Mouse (Mus musculus) embryonic facial prominence, embryonic 14.5 days (tissue): Measurements from ENCODE around the gene 4930447C04Rik. TPM values are rescaled to one million over a fixed set of nuclear protein-coding genes. Genes with fewer than 3 reads are reported as not detected.

ENCODE experiments used
- ATAC-seq: fragments of 200-750 bp; cut with Nextera tagmentation; 2 replicates; pipeline ENCODE4 v1.8.0; 2017; ENCODE audit warnings: low read depth, moderate number of reproducible peaks, moderate TSS enrichment
- DNase-seq: peaks from one replicate; pipeline ENCODE4 v3.0.0-alpha.2; 2015; ENCODE audit warnings: low spot score
- H3K27ac ChIP-seq: fragments of 300-500 bp; sonication (generic); replicated peaks from 2 replicates; pipeline ENCODE4 v1.5.1; 2014; ENCODE audit warnings: low read depth, mild to moderate bottlenecking, low read length, moderate library complexity
- H3K27me3 ChIP-seq: fragments of 300-500 bp; sonication (generic); replicated peaks from 2 replicates; pipeline ENCODE4 v1.6.1; 2014; ENCODE audit warnings: low read length; ENCODE audit not compliant: control insufficient read depth, insufficient read depth
- H3K36me3 ChIP-seq: fragments of 300-500 bp; sonication (generic); 2 replicates; pipeline ENCODE4 v1.6.1; 2014; ENCODE audit warnings: low read length, mixed read lengths; ENCODE audit not compliant: control insufficient read depth, insufficient read depth
- H3K4me1 ChIP-seq: fragments of 300-500 bp; sonication (generic); 2 replicates; pipeline ENCODE4 v1.6.1; 2014; ENCODE audit warnings: antibody characterized with exemption, low read length; ENCODE audit not compliant: control insufficient read depth, insufficient read depth
- H3K4me2 ChIP-seq: fragments of 300-500 bp; sonication (generic); 2 replicates; pipeline ENCODE4 v1.6.1; 2014; ENCODE audit warnings: low read depth, mild to moderate bottlenecking, low read length, moderate library complexity, mixed read lengths
- H3K4me3 ChIP-seq: fragments of 300-500 bp; sonication (generic); 2 replicates; pipeline ENCODE4 v1.5.1; 2014; ENCODE audit warnings: low read depth, mild to moderate bottlenecking, low read length
- H3K9ac ChIP-seq: fragments of 300-500 bp; sonication (generic); 2 replicates; pipeline ENCODE4 v1.6.1; 2014; ENCODE audit warnings: low read depth, mild to moderate bottlenecking, low read length, moderate library complexity, mixed read lengths
- H3K9me3 ChIP-seq: fragments of 300-500 bp; sonication (generic); 2 replicates; pipeline ENCODE4 v1.6.1; 2016; ENCODE audit warnings: low read length; ENCODE audit not compliant: control insufficient read depth
- WGBS: fragments of 180-500 bp; shearing (Covaris S2); extraction: QIAGEN DNeasy Blood & Tissue Kit; methylation state at CpG from one replicate; pipeline ENCODE4 v1.1.7; 2014; 5-methylcytosine and 5-hydroxymethylcytosine counted together
- polyA plus RNA-seq: library from polyadenylated mRNA; unstranded; fragments of >200 nt; fragmentation: Nextera tagmentation; extraction: Ambion mirVana; gene quantifications from 2 replicates; pipeline ENCODE4 v1.2.1, GENCODE M21; 2014

The 4930447C04Rik gene
- polyA plus RNA-seq, 1 experiment from 2014 or later = 3.6 TPM

DNA sequence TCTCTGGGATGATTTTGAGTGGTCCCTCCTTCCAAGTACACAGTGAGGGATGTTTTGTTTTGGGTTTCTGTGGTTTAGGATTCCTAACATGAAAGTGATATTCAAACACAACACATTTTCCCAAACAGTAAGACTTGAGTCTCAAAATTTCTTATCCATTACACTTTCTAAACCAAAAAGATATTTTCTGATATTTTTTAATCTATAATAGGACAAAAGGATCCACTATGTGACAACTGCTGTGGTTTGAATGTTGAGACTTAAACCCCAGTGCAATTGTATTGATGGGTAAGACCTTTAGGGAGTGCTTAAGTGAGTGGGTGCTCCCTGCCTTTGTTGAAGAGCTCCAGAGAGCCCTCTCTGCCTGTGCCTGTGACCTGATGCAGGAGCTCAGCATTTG, 6.2 kb upstream of the 4930447C04Rik start:
- H3K36me3 ChIP-seq = no peaks in the 10 kb centered on the region
- no peak overlapping the region for H3K27ac ChIP-seq
- no peak overlapping the region for H3K4me3 ChIP-seq
- H3K27me3 ChIP-seq = peaks cover 77% of the 10 kb centered on the region
- H3K4me1 ChIP-seq = 0 out of 2 replicates have a peak, but pooled peaks cover 8% of the 10 kb centered on the region
- no peak overlapping the region for H3K9ac ChIP-seq
- ATAC-seq = no peak
- H3K9me3 ChIP-seq = no peaks in the 10 kb centered on the region
- H3K4me2 ChIP-seq = no peak overlapping the region
- no peak for DNase-seq

- H3K9me3 ChIP-seq = no peaks in the 10 kb centered on the region
- H3K36me3 ChIP-seq = no peaks in the 10 kb centered on the region
- WGBS = 4% methylated on average over 6 of the region's 8 CpGs
- ATAC-seq = no peak
- no peak for DNase-seq
- 0 out of 2 replicates have a peak overlapping the region, but pooled peaks have one; percentile 39 for H3K9ac ChIP-seq
- peak overlapping the region; percentile 71 for H3K4me2 ChIP-seq
- peaks cover 83% of the 10 kb centered on the region for H3K27me3 ChIP-seq
- H3K4me1 ChIP-seq = 0 out of 2 replicates have a peak, but pooled peaks cover 8% of the 10 kb centered on the region
- peak overlapping the region; percentile 42 for H3K4me3 ChIP-seq
- H3K27ac ChIP-seq = no peak overlapping the region
Measured at GRCm38 (mm10) chr12:72946064-72946395, 5.5 kb upstream of the 4930447C04Rik start.

DNA sequence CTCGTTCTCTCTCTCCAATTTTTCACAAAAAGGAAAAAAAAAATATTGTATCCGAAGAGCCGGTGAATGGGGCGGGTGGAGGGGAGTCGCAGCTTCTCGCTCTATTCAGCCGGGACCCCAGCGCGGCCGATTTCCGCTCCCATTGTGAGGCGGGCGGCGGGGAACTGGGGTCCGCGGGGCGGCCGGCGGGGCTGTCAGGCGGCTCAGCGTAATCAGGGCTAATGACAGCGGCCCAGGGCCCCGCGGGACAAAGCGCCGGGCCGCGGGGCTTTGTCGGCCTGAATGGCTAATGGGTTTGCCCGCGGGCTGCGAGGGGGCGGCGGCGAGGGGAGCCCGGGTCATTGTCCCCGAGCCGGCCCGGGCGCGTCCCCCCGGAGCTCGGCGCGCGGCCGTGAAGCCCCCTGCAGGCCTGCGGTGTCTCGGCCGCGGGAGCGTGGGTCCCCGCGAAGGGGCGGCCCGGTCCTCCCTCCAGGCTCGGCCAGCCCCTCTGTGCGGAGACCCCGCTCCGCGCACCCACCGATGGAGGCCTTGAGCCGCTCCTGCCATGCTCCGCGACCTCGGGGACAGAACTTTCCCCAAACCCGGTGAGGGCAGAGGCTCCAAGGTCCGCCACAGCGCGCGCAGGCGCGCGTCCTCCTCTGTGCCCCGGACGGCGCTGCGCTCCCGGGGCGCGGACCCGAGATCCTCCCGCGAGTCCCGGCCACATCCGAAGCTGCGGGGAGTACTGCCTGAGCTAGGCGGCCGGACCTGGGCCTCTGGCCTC, 4.9 kb upstream of the 4930447C04Rik start:
- WGBS = under 1% methylated on average over 36 of the region's 89 CpGs
- Histone ChIP-seq H3K4me2 (peak overlapping the region; percentile 71), H3K9ac (peak overlapping the region; percentile 39; the same call in 1 of the 2 replicates), H3K27ac (no peak overlapping the region), H3K4me3 (peak overlapping the region; percentile 42), H3K4me1 (0 out of 2 replicates have a peak, but pooled peaks cover 8% of the 10 kb centered on the region), H3K36me3 (no peaks in the 10 kb centered on the region), H3K27me3 (peaks cover 86% of the 10 kb centered on the region), H3K9me3 (no peaks in the 10 kb centered on the region)
- DNase-seq (peak; percentile 50), ATAC-seq (peak; percentile 82; the same call in 1 of the 2 replicates)

DNA sequence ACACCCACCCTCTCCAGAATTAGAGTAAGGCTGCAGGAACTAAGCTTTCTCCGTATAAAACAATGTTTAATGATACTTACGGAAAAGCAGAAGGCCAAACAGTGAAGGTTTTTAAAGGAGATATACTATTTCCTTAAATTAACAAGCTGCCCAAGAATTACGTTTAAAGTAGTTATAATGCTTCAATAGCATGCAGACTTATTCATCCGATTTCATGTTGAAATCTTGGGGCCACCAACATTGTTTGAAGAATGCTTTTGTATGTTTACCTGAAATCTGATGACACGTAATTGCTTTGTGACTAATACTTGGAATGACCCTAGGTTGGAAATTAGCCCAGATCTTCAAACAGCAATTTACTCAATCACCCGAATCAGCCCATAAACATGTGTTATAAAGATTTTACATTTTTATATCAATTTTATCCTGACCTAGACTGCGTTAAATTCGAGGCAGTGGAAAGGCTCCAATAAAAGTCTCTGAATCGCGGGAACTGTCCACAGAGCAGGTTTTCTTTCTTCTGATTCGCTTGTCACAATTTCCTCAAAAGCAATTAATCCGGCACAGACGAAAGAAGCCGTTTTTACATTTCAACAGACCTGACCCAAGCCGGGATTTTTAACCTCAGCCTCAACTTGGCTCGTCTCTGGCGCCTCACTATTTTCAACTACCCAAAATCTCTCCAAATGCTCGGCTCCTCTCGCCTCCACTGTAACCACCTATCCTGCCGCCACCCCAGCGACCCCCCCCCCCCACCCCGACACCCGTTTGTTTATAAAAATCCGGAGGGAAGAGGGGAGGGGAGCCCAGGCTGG, 4.0 kb upstream of the 4930447C04Rik start:
- Histone ChIP-seq H3K4me1 (peaks cover 12% of the 10 kb centered on the region; the same call in 1 of the 2 replicates), H3K27me3 (peaks cover 88% of the 10 kb centered on the region), H3K27ac (no peak overlapping the region), H3K9me3 (no peaks in the 10 kb centered on the region), H3K36me3 (no peaks in the 10 kb centered on the region), H3K4me3 (peak overlapping the region; percentile 42), H3K9ac (no peak overlapping the region), H3K4me2 (peak overlapping the region; percentile 71)
- DNase-seq (no peak), ATAC-seq (no peak)
- under 1% methylated on average over 24 of the region's 24 CpGs for WGBS

DNA sequence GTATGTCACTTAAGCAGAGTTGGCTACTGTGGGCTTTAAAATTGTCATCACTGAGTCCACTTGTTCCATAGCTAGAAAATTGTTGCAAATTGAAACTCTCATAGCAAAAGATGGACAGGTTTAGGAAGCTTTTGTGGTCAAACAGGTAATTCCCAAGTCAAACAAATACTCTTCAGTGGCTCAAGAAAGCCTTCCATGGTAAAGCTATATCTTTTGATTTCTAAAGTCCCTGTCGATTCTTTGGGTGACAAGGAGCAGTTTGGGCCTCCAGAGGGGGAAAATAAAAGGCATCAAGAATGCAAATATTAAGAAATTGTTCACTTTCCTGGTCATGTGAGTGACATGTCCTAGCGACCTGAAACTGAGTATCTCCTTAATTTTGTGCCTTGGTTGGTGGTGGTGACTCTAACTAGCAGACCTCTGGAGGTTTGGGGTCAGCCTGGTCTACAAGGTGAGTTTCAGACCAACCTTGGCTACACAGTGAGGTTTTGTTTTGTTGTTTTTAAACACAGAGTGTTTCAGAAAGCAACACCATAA, 3.1 kb upstream of the 4930447C04Rik start:
- ATAC-seq (no peak), DNase-seq (no peak)
- WGBS = 5% methylated on average over 2 of the region's 2 CpGs
- Histone ChIP-seq H3K9ac (no peak overlapping the region), H3K36me3 (no peaks in the 10 kb centered on the region), H3K27me3 (peaks cover 93% of the 10 kb centered on the region), H3K27ac (no peak overlapping the region), H3K9me3 (no peaks in the 10 kb centered on the region), H3K4me3 (no peak overlapping the region), H3K4me1 (peaks cover 15% of the 10 kb centered on the region), H3K4me2 (no peak overlapping the region)

GRCm38 (mm10) chr12:72942171-72942570, 1.6 kb upstream of the 4930447C04Rik start:
- Histone ChIP-seq H3K27ac (no peak overlapping the region), H3K27me3 (peaks cover 94% of the 10 kb centered on the region), H3K4me3 (no peak overlapping the region), H3K36me3 (no peaks in the 10 kb centered on the region), H3K9me3 (no peaks in the 10 kb centered on the region), H3K4me2 (no peak overlapping the region), H3K9ac (no peak overlapping the region), H3K4me1 (peaks cover 15% of the 10 kb centered on the region)
- WGBS = 21% methylated on average over 6 of the region's 6 CpGs
- ATAC-seq (no peak), DNase-seq (no peak)

- H3K36me3 ChIP-seq = no peaks in the 10 kb centered on the region
- 1% methylated on average over 32 of the region's 32 CpGs for WGBS
- no peak overlapping the region for H3K27ac ChIP-seq
- ATAC-seq (no peak), DNase-seq (no peak)
- no peak overlapping the region for H3K4me2 ChIP-seq
- H3K9ac ChIP-seq = no peak overlapping the region
- H3K4me3 ChIP-seq = no peak overlapping the region; the same call in 1 of the 2 replicates
- H3K27me3 ChIP-seq = peaks cover 94% of the 10 kb centered on the region
- no peaks in the 10 kb centered on the region for H3K9me3 ChIP-seq
- H3K4me1 ChIP-seq = peaks cover 15% of the 10 kb centered on the region
Measured at GRCm38 (mm10) chr12:72941398-72942051, 951 bp upstream of the 4930447C04Rik start.

- WGBS = 3% methylated on average over 11 of the region's 11 CpGs
- no peak for DNase-seq
- H3K4me2 ChIP-seq = no peak overlapping the region
- no peak for ATAC-seq
- peaks cover 15% of the 10 kb centered on the region for H3K4me1 ChIP-seq
- H3K36me3 ChIP-seq = no peaks in the 10 kb centered on the region
- no peaks in the 10 kb centered on the region for H3K9me3 ChIP-seq
- H3K4me3 ChIP-seq = peak overlapping the region; percentile 31; the same call in 1 of the 2 replicates
- H3K9ac ChIP-seq = no peak overlapping the region
- no peak overlapping the region for H3K27ac ChIP-seq
- peaks cover 92% of the 10 kb centered on the region for H3K27me3 ChIP-seq
Measured at GRCm38 (mm10) chr12:72940822-72941397, 336 bp upstream of the 4930447C04Rik start.
